Mouse (Mus musculus): ENCODE measurements around the gene Trpm8. TPM values are rescaled to one million over a fixed set of nuclear protein-coding genes. Genes with fewer than 3 reads are reported as not detected.
A peak's percentile ranks its signal among the peaks of the same experiment; 100 is the strongest.

The Trpm8 gene
- polyA plus RNA-seq, 1 experiment from 2014 or later: not detected

DNA sequence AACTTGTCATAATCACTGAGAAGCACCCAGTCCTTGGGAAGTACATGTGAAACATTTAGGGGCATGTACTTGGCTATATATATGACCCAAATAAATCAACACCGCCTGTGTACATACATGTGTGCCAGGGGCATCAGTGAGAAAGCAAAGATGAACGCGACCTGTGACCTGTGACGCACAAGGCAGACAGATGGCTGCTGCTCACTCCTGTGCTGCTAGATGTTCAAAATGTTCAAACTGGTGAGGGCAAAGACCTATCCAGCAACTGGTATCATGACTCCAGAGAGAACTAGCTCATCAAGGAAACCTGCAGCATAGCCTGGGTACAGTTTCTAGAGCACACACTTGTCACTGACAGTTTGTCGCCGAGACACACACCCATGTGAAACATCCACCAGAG is 10.0 kb upstream of the Trpm8 start:
- Histone ChIP-seq H3K36me3 (ENCODE audit: control insufficient read depth, insufficient read depth) (peaks cover 90% of the 10 kb centered on the region), H3K27ac (ENCODE audit: low read length) (no peak overlapping the region), H3K9me3 (replicated peaks; ENCODE audit: control insufficient read depth, low read length) (no peaks in the 10 kb centered on the region), H3K4me1 (ENCODE audit: control insufficient read depth, low read depth, low read length) (peaks cover 5% of the 10 kb centered on the region; the same call in 1 of the 2 replicates), H3K4me2 (ENCODE audit: low read depth, low read length) (no peak overlapping the region), H3K9ac (ENCODE audit: low read depth, low read length) (no peak overlapping the region), H3K4me3 (ENCODE audit: low read depth, low read length) (no peak overlapping the region), H3K27me3 (ENCODE audit: control insufficient read depth, insufficient read depth, low read depth, low read length) (no peaks in the 10 kb centered on the region)
- ATAC-seq (ENCODE audit: low read depth): 0 out of 2 replicates have a peak, but pooled peaks have one; percentile 1
- WGBS (ENCODE audit: insufficient replicate concordance): 85% methylated on average over 6 of the region's 6 CpGs

DNA sequence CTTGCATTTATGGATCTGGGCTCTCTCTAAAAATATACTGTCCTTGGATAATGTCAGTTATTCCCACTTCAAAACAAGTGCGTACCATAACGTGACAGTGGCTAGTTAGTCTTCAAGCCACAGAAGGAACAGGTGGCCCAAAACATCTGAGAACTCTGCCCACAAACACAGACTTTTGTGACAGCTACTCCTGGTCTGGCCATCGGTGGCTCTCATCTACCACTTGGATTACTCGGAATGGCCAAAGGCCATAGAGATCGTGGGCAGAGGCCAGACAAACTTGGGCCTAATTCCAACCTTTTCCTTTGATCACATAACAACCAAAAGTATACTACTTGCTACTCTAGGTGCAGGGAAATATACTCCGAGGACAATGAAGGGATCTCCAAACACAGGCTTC is 9.4 kb upstream of the Trpm8 start:
- no peak overlapping the region for H3K9ac ChIP-seq (ENCODE audit: low read depth, low read length)
- H3K4me1 ChIP-seq (ENCODE audit: control insufficient read depth, low read depth, low read length): no peaks in the 10 kb centered on the region
- H3K27me3 ChIP-seq (ENCODE audit: control insufficient read depth, insufficient read depth, low read depth, low read length): no peaks in the 10 kb centered on the region
- H3K9me3 ChIP-seq (replicated peaks; ENCODE audit: control insufficient read depth, low read length): no peaks in the 10 kb centered on the region
- H3K4me3 ChIP-seq (ENCODE audit: low read depth, low read length): no peak overlapping the region
- H3K4me2 ChIP-seq (ENCODE audit: low read depth, low read length): no peak overlapping the region
- H3K36me3 ChIP-seq (ENCODE audit: control insufficient read depth, insufficient read depth): peaks cover 89% of the 10 kb centered on the region
- WGBS (ENCODE audit: insufficient replicate concordance): 75% methylated on average over 6 of the region's 6 CpGs
- ATAC-seq (ENCODE audit: low read depth): no peak
- H3K27ac ChIP-seq (ENCODE audit: low read length): no peak overlapping the region

DNA sequence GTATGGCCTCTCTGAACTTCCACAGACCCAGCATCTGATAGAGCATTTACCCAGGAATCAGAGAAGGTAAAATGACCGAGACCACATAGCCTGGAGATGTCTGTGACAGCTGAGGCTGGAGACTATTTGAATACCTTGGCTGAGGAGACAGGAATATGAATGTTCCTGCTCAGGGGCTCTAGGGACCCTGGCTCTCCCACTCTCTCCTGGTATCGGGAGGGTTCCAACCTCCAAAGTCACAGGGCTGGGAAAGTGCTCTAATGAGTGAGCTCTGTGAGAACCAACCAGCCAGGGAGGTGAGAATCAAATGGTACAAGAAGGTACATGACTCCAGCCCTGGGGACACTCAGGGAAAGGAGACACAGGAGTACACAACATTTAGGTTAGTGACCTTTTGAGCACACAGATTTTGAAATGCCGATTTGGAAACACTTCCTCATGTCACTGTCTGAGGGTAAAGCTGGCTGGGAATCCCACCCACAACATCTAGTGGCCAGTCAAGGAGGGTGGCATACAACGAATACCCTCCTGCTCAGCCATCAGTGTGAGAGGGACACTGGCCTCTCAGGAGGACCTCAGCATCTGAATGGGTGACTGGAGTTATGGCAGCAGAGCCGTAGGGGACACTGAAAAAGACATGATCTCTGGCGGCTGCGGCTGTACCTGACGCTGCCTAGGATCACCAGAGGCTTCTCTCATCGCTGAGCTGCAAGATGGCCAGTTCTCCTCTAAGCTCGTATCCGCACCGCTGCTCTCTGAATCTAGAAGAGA is 7.7 kb upstream of the Trpm8 start:
- H3K4me1 ChIP-seq (ENCODE audit: control insufficient read depth, low read depth, low read length): peaks cover 2% of the 10 kb centered on the region

DNA sequence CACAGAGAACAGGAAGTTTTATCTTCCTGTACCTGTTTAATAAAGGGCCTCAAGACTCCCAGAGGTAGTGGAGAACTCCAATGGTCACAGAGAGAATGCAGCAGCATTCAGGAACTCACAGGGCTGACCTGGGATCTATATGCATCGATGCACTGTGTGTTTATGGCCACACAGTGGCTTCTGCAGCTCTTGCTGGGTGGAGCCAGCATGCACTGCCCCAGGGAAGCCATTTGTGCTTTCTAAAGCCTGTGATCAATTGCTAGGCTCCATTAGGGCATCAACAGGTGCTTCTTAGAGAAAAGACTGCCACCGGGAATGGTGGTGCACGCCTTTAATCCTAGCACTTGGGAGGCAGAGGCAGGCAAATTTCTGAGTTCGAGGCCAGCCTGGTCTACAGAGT is 4.6 kb upstream of the Trpm8 start:
- H3K4me2 ChIP-seq (ENCODE audit: low read depth, low read length): no peak overlapping the region
- peaks cover 65% of the 10 kb centered on the region for H3K36me3 ChIP-seq (ENCODE audit: control insufficient read depth, insufficient read depth)
- peaks cover 20% of the 10 kb centered on the region for H3K4me1 ChIP-seq (ENCODE audit: control insufficient read depth, low read depth, low read length)
- H3K9ac ChIP-seq (ENCODE audit: low read depth, low read length): no peak overlapping the region
- 58% methylated on average over 4 of the region's 4 CpGs for WGBS (ENCODE audit: insufficient replicate concordance)
- H3K27ac ChIP-seq (ENCODE audit: low read length): no peak overlapping the region
- H3K27me3 ChIP-seq (ENCODE audit: control insufficient read depth, insufficient read depth, low read depth, low read length): no peaks in the 10 kb centered on the region
- H3K4me3 ChIP-seq (ENCODE audit: low read depth, low read length): no peak overlapping the region
- no peak for ATAC-seq (ENCODE audit: low read depth)
- H3K9me3 ChIP-seq (replicated peaks; ENCODE audit: control insufficient read depth, low read length): no peaks in the 10 kb centered on the region

More for the DNA sequence above, 7.7 kb upstream of the Trpm8 start:
- H3K9me3 ChIP-seq (replicated peaks; ENCODE audit: control insufficient read depth, low read length): no peaks in the 10 kb centered on the region
- H3K4me3 ChIP-seq (ENCODE audit: low read depth, low read length): no peak overlapping the region
- H3K36me3 ChIP-seq (ENCODE audit: control insufficient read depth, insufficient read depth): peaks cover 89% of the 10 kb centered on the region
- no peaks in the 10 kb centered on the region for H3K27me3 ChIP-seq (ENCODE audit: control insufficient read depth, insufficient read depth, low read depth, low read length)
- no peak overlapping the region for H3K4me2 ChIP-seq (ENCODE audit: low read depth, low read length)
- 79% methylated on average over 12 of the region's 12 CpGs for WGBS (ENCODE audit: insufficient replicate concordance)
- no peak for ATAC-seq (ENCODE audit: low read depth)
- no peak overlapping the region for H3K27ac ChIP-seq (ENCODE audit: low read length)
- H3K9ac ChIP-seq (ENCODE audit: low read depth, low read length): no peak overlapping the region

DNA sequence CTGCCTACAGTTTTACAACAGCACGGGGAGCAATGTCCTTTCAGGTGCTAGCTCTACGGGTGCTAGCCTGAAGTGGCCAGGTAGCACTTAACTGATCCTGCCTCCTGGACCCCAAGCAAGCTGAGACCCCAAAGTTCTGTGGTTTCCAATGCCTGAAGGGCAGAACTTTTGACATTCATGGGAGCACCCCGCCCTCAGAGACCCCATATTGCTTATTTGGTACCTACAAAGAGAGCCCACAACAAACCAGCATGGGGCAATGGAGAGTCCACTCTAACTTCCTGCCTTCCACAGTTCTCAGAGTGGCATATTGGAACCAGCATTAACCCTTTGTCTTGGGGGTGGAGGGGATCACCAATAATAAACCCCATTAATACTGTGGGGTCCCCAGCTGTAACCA is 4.1 kb upstream of the Trpm8 start:
- Histone ChIP-seq H3K36me3 (ENCODE audit: control insufficient read depth, insufficient read depth) (peaks cover 60% of the 10 kb centered on the region), H3K27me3 (ENCODE audit: control insufficient read depth, insufficient read depth, low read depth, low read length) (no peaks in the 10 kb centered on the region), H3K4me1 (ENCODE audit: control insufficient read depth, low read depth, low read length) (peaks cover 24% of the 10 kb centered on the region), H3K4me3 (ENCODE audit: low read depth, low read length) (no peak overlapping the region), H3K9me3 (replicated peaks; ENCODE audit: control insufficient read depth, low read length) (no peaks in the 10 kb centered on the region), H3K27ac (ENCODE audit: low read length) (no peak overlapping the region), H3K4me2 (ENCODE audit: low read depth, low read length) (no peak overlapping the region), H3K9ac (ENCODE audit: low read depth, low read length) (no peak overlapping the region)
- ATAC-seq (ENCODE audit: low read depth): no peak
- 90% methylated on average over 3 of the region's 3 CpGs for WGBS (ENCODE audit: insufficient replicate concordance)

DNA sequence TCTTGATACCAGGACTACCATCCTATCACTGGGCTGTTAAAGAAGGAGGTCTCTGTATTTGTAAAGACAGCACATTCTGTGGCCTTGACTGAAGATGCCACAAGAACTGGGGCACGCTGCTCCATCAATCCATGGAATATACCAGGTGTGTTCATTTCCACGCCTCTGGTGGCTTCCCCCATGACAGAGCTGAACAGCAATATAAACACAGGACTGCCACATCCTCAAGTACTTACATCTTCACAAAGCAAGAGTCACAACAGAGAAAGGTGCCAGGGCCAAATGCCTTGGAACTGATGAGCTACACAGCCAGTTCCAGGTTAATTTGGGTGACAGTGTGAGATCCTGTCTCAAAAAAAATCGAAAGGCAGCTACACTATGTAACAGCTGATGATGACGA is 3.6 kb upstream of the Trpm8 start:
- WGBS (ENCODE audit: insufficient replicate concordance): 71% methylated on average over 4 of the region's 4 CpGs
- Histone ChIP-seq H3K9me3 (replicated peaks; ENCODE audit: control insufficient read depth, low read length) (no peaks in the 10 kb centered on the region), H3K4me3 (ENCODE audit: low read depth, low read length) (no peak overlapping the region), H3K36me3 (ENCODE audit: control insufficient read depth, insufficient read depth) (peaks cover 55% of the 10 kb centered on the region), H3K27ac (ENCODE audit: low read length) (no peak overlapping the region), H3K4me1 (ENCODE audit: control insufficient read depth, low read depth, low read length) (peaks cover 25% of the 10 kb centered on the region), H3K27me3 (ENCODE audit: control insufficient read depth, insufficient read depth, low read depth, low read length) (no peaks in the 10 kb centered on the region), H3K4me2 (ENCODE audit: low read depth, low read length) (no peak overlapping the region), H3K9ac (ENCODE audit: low read depth, low read length) (no peak overlapping the region)
- no peak for ATAC-seq (ENCODE audit: low read depth)

DNA sequence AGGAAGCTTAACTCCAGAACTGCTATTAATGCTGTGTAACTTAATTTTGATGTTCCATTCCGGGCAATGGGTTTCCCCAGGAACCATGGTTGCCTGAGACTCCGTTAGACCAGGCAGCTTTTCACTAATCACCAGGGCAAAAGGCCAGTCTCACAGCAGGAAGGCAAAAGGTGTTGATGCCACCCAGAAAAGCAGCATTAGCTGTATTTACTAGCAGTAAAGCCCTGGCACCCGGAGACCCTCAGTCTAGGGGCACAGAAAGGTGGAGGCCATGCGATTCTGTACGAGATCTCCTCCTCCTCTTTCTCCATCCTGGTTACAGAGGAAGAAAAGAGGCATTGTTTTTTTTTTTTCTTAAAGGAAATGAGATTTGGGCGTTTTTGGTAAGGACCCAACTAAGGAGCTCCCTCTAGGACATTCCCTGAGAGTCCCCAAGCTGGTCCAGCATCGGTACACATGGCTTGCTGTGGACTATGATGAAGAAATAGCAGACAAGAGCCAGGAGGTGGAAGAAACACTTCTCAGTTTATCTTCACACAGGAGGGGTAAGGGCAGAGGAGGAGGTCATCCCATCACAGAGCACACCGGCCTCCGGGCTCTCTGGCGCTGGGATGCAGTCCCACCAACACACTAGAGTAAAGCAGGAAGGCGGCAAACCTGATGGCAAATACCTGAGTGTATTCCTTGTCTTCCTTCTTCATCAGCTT is 2.9 kb upstream of the Trpm8 start:
- Histone ChIP-seq H3K27me3 (ENCODE audit: control insufficient read depth, insufficient read depth, low read depth, low read length) (no peaks in the 10 kb centered on the region), H3K4me1 (ENCODE audit: control insufficient read depth, low read depth, low read length) (peaks cover 26% of the 10 kb centered on the region), H3K4me2 (ENCODE audit: low read depth, low read length) (no peak overlapping the region), H3K36me3 (ENCODE audit: control insufficient read depth, insufficient read depth) (peaks cover 49% of the 10 kb centered on the region), H3K9ac (ENCODE audit: low read depth, low read length) (no peak overlapping the region), H3K27ac (ENCODE audit: low read length) (no peak overlapping the region), H3K4me3 (ENCODE audit: low read depth, low read length) (no peak overlapping the region), H3K9me3 (replicated peaks; ENCODE audit: control insufficient read depth, low read length) (no peaks in the 10 kb centered on the region)
- WGBS (ENCODE audit: insufficient replicate concordance): 70% methylated on average over 11 of the region's 11 CpGs
- no peak for ATAC-seq (ENCODE audit: low read depth)

DNA sequence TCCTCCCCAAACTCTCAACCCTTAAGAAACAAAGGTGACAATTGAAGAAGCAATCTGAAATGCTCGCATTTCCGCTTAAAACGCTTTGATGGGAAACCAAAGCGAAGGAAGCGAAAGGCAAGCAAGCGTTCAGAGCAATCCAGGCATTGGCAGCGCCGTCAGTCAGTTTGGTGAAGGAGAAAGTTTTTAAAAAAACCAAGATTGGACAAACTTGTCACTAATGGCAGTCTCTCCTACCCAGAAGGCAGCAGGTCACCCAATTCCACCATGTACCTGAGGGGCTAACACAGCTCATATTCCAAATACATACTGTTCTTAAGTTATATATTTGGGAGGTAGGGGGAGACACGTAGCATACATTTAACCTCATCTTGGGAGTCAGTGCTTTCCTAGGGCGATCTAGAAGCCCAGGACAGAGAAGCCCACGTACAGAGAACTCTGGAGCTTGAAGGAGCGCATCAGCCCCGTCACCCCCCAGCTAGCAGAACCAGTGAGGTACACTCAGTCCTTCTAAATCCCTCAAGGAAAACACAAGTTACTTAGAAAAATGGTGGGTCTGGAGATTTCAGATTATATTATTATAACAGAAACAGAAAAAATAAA is 2.3 kb upstream of the Trpm8 start:
- H3K4me3 ChIP-seq (ENCODE audit: low read depth, low read length): peak overlapping the region; percentile 66
- H3K4me2 ChIP-seq (ENCODE audit: low read depth, low read length): peak overlapping the region; percentile 61
- 65% methylated on average over 13 of the region's 13 CpGs for WGBS (ENCODE audit: insufficient replicate concordance)
- no peak overlapping the region; the same call in 1 of the 2 replicates for H3K9ac ChIP-seq (ENCODE audit: low read depth, low read length)
- no peak overlapping the region for H3K27ac ChIP-seq (ENCODE audit: low read length)
- no peaks in the 10 kb centered on the region for H3K27me3 ChIP-seq (ENCODE audit: control insufficient read depth, insufficient read depth, low read depth, low read length)
- peaks cover 42% of the 10 kb centered on the region for H3K36me3 ChIP-seq (ENCODE audit: control insufficient read depth, insufficient read depth)
- ATAC-seq (ENCODE audit: low read depth): no peak
- no peaks in the 10 kb centered on the region for H3K9me3 ChIP-seq (replicated peaks; ENCODE audit: control insufficient read depth, low read length)
- H3K4me1 ChIP-seq (ENCODE audit: control insufficient read depth, low read depth, low read length): peaks cover 27% of the 10 kb centered on the region
